Mouse (Mus musculus): ENCODE data around the gene Pdzd2. TPM values are rescaled to one million over a fixed set of nuclear protein-coding genes. Genes with fewer than 3 reads are reported as not detected.
"Not testable (repeated sequence)": the region's sequence is repeated elsewhere in the genome, so short reads cannot be mapped to it uniquely, and the experiment has no call there.

The Pdzd2 gene
- polyA plus RNA-seq, 1 experiment: 1.7 TPM

- no peak for DNase-seq (ENCODE audit: low read depth in 1 of 2, low spot score in 2 of 2)
- H3K27ac ChIP-seq (ENCODE audit: insufficient read depth, low read length): no peak overlapping the region
- TF ChIP-seq POLR2A (IDR thresholded peaks at IDR 0.05; ENCODE audit: low read depth, low read length): no peak
- TF ChIP-seq CTCF (IDR thresholded peaks at IDR 0.05; ENCODE audit: extremely low read depth, insufficient read depth, insufficient read length, insufficient replicate concordance): no peak
- no peak overlapping the region for H3K4me3 ChIP-seq (ENCODE audit: extremely low read depth, insufficient read depth, insufficient read length)
- H3K27me3 ChIP-seq (ENCODE audit: control insufficient read depth, insufficient read depth, low read length): no peaks in the 10 kb centered on the region
- H3K36me3 ChIP-seq (ENCODE audit: control insufficient read depth, insufficient read depth, low read length): no peaks in the 10 kb centered on the region
- no peaks in the 10 kb centered on the region for H3K4me1 ChIP-seq (ENCODE audit: control insufficient read depth, insufficient read depth, insufficient read length)
- 93% methylated on average over 11 of the region's 11 CpGs for WGBS
Observed at GRCm38 (mm10) chr15:12368357-12368756, 371.4 kb downstream of the Pdzd2 start.

DNA sequence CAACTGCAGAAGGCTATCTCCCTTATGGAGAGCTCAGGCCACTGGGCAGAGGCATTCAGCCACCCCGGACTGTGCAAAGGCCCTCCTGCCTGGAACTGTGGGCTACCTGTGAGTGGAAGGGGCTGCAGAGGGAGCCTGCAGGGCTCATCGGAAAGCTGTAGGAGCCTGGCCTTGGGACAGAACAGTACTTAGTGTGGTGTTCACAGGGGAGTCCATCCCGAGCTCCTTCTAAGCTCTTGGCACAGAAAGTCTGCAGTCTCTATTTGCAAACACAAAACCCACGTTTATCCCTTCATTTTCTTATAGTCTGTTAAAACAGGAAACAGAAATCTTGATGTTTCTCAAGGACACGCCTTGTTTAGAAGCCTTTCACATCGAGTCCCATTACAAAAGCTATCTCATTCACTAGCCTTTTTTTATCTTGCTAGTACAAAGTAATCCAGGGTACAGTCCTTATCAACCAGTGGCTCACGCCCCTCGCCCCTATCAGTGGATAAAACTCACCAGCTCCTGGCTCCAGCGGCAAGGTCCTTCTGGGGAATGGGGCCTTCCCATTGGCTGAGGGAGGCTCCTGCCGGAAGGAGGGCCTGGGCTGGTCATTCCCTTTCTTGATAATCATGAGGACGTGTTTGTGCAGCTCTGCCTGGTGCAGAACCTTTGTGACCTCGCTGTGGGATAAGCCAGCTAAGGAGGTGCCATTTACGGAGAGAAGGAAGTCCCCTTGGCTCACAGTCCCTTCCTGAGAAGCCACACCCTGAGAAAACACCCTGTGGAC lies 372.2 kb downstream of the Pdzd2 start:
- 70% methylated on average over 13 of the region's 13 CpGs for WGBS
- Histone ChIP-seq H3K36me3 (ENCODE audit: control insufficient read depth, insufficient read depth, low read length) (no peaks in the 10 kb centered on the region), H3K4me3 (ENCODE audit: extremely low read depth, insufficient read depth, insufficient read length) (no peak overlapping the region), H3K27ac (ENCODE audit: insufficient read depth, low read length) (no peak overlapping the region), H3K4me1 (ENCODE audit: control insufficient read depth, insufficient read depth, insufficient read length) (no peaks in the 10 kb centered on the region), H3K27me3 (ENCODE audit: control insufficient read depth, insufficient read depth, low read length) (no peaks in the 10 kb centered on the region)
- TF ChIP-seq POLR2A (IDR thresholded peaks at IDR 0.05; ENCODE audit: low read depth, low read length) (no peak), CTCF (IDR thresholded peaks at IDR 0.05; ENCODE audit: extremely low read depth, insufficient read depth, insufficient read length, insufficient replicate concordance) (no peak)
- DNase-seq (ENCODE audit: low read depth in 1 of 2, low spot score in 2 of 2): no peak

GRCm38 (mm10) chr15:12366580-12367305 lies 373.0 kb downstream of the Pdzd2 start:
- not testable (repeated sequence) for DNase-seq (ENCODE audit: low read depth in 1 of 2, low spot score in 2 of 2); H3K27me3 ChIP-seq (ENCODE audit: control insufficient read depth, insufficient read depth, low read length); H3K4me3 ChIP-seq (ENCODE audit: extremely low read depth, insufficient read depth, insufficient read length); H3K36me3 ChIP-seq (ENCODE audit: control insufficient read depth, insufficient read depth, low read length); H3K27ac ChIP-seq (ENCODE audit: insufficient read depth, low read length); H3K4me1 ChIP-seq (ENCODE audit: control insufficient read depth, insufficient read depth, insufficient read length)
- 89% methylated on average over 11 of the region's 11 CpGs for WGBS

- Histone ChIP-seq H3K27ac (ENCODE audit: insufficient read depth, low read length) (no peak overlapping the region), H3K27me3 (ENCODE audit: control insufficient read depth, insufficient read depth, low read length) (no peaks in the 10 kb centered on the region), H3K36me3 (ENCODE audit: control insufficient read depth, insufficient read depth, low read length) (no peaks in the 10 kb centered on the region), H3K4me1 (ENCODE audit: control insufficient read depth, insufficient read depth, insufficient read length) (no peaks in the 10 kb centered on the region), H3K4me3 (ENCODE audit: extremely low read depth, insufficient read depth, insufficient read length) (no peak overlapping the region)
- TF ChIP-seq CTCF (IDR thresholded peaks at IDR 0.05; ENCODE audit: extremely low read depth, insufficient read depth, insufficient read length, insufficient replicate concordance) (no peak), POLR2A (IDR thresholded peaks at IDR 0.05; ENCODE audit: low read depth, low read length) (no peak)
- 42% methylated on average over 3 of the region's 3 CpGs for WGBS
- DNase-seq (ENCODE audit: low read depth in 1 of 2, low spot score in 2 of 2): no peak
Observed at GRCm38 (mm10) chr15:12366072-12366469, 373.7 kb downstream of the Pdzd2 start.

GRCm38 (mm10) chr15:12365416-12366071 lies 374.2 kb downstream of the Pdzd2 start:
- WGBS: 92% methylated on average over 15 of the region's 15 CpGs
- no peak for TF ChIP-seq CTCF (IDR thresholded peaks at IDR 0.05; ENCODE audit: extremely low read depth, insufficient read depth, insufficient read length, insufficient replicate concordance)
- no peak for TF ChIP-seq POLR2A (IDR thresholded peaks at IDR 0.05; ENCODE audit: low read depth, low read length)
- no peak for DNase-seq (ENCODE audit: low read depth in 1 of 2, low spot score in 2 of 2)
- H3K36me3 ChIP-seq (ENCODE audit: control insufficient read depth, insufficient read depth, low read length): no peaks in the 10 kb centered on the region
- H3K4me1 ChIP-seq (ENCODE audit: control insufficient read depth, insufficient read depth, insufficient read length): no peaks in the 10 kb centered on the region
- no peak overlapping the region for H3K27ac ChIP-seq (ENCODE audit: insufficient read depth, low read length)
- no peak overlapping the region for H3K4me3 ChIP-seq (ENCODE audit: extremely low read depth, insufficient read depth, insufficient read length)
- no peaks in the 10 kb centered on the region for H3K27me3 ChIP-seq (ENCODE audit: control insufficient read depth, insufficient read depth, low read length)

GRCm38 (mm10) chr15:12364096-12364495 lies 375.6 kb downstream of the Pdzd2 start:
- Histone ChIP-seq H3K36me3 (ENCODE audit: control insufficient read depth, insufficient read depth, low read length) (no peaks in the 10 kb centered on the region), H3K27ac (ENCODE audit: insufficient read depth, low read length) (no peak overlapping the region), H3K27me3 (ENCODE audit: control insufficient read depth, insufficient read depth, low read length) (no peaks in the 10 kb centered on the region), H3K4me1 (ENCODE audit: control insufficient read depth, insufficient read depth, insufficient read length) (no peaks in the 10 kb centered on the region), H3K4me3 (ENCODE audit: extremely low read depth, insufficient read depth, insufficient read length) (no peak overlapping the region)
- no peak for TF ChIP-seq CTCF (IDR thresholded peaks at IDR 0.05; ENCODE audit: extremely low read depth, insufficient read depth, insufficient read length, insufficient replicate concordance)
- no peak for TF ChIP-seq POLR2A (IDR thresholded peaks at IDR 0.05; ENCODE audit: low read depth, low read length)
- no peak for DNase-seq (ENCODE audit: low read depth in 1 of 2, low spot score in 2 of 2)
- WGBS: 82% methylated on average over 4 of the region's 4 CpGs

- H3K4me3 ChIP-seq (ENCODE audit: extremely low read depth, insufficient read depth, insufficient read length): no peak overlapping the region
Observed at GRCm38 (mm10) chr15:12362701-12363040, 377.1 kb downstream of the Pdzd2 start.

More at GRCm38 (mm10) chr15:12362701-12363040, 377.1 kb downstream of the Pdzd2 start:
- no peaks in the 10 kb centered on the region for H3K36me3 ChIP-seq (ENCODE audit: control insufficient read depth, insufficient read depth, low read length)
- H3K27ac ChIP-seq (ENCODE audit: insufficient read depth, low read length): no peak overlapping the region
- TF ChIP-seq POLR2A (IDR thresholded peaks at IDR 0.05; ENCODE audit: low read depth, low read length) (no peak), CTCF (IDR thresholded peaks at IDR 0.05; ENCODE audit: extremely low read depth, insufficient read depth, insufficient read length, insufficient replicate concordance) (no peak)
- no peaks in the 10 kb centered on the region for H3K4me1 ChIP-seq (ENCODE audit: control insufficient read depth, insufficient read depth, insufficient read length)
- no peaks in the 10 kb centered on the region for H3K27me3 ChIP-seq (ENCODE audit: control insufficient read depth, insufficient read depth, low read length)
- 90% methylated on average over 6 of the region's 6 CpGs for WGBS
- DNase-seq (ENCODE audit: low read depth in 1 of 2, low spot score in 2 of 2): no peak

Measured in spleen, adult 2 months (tissue).